Comparison of ENCODE assay signal across 11 mouse cellular contexts in genomic region chr4:141681767-141682166, GRCm38 (mm10). TPM values are rescaled to one million over a fixed set of nuclear protein-coding genes. Genes with fewer than 3 reads are reported as not detected.
A peak's percentile ranks its signal among the peaks of the same experiment; 100 is the strongest.
DNase-seq lines count a peak whose midpoint lies in the region; ATAC-seq lines count a peak whose summit lies in the region.
"Had no signal": no experiment of that assay in that cellular context is flagged by ENCODE, and none has a peak within 500 bp of the region (broad histone marks: within the 10 kb centered on the region; RNA-seq: fewer than 3 reads in every experiment).

No protein-coding gene starts in this region.

- H3K9me3 ChIP-seq in kidney, embryonic 14.5 days (ENCODE audit: control insufficient read depth, low read length): no peaks in the 10 kb centered on the region
- no peaks in the 10 kb centered on the region for H3K9me3 ChIP-seq in midbrain, embryonic 15.5 days
- H3K9me3 ChIP-seq: intestine, embryonic 15.5 days had no signal

- H3K36me3 ChIP-seq in kidney, embryonic 14.5 days (ENCODE audit: control insufficient read depth, insufficient read depth, low read length): peaks cover 40% of the 10 kb centered on the region
- H3K36me3 ChIP-seq in midbrain, embryonic 15.5 days (replicated peaks): peaks cover 14% of the 10 kb centered on the region

- peak; percentile 19; the same call in 1 of the 2 replicates for ATAC-seq in kidney, embryonic 14.5 days (ENCODE audit: low FRiP score, low TSS enrichment)
- no peak for ATAC-seq in midbrain, embryonic 15.5 days (replicated peaks)
- ATAC-seq: intestine, embryonic 15.5 days had no signal

- 48% methylated on average over 7 of the region's 7 CpGs for WGBS in kidney, embryonic 14.5 days
- WGBS in midbrain, embryonic 15.5 days: 62% methylated on average over 7 of the region's 7 CpGs

- H3K27ac ChIP-seq in kidney, embryonic 14.5 days (ENCODE audit: low read depth, low read length): no peak overlapping the region; the same call in 1 of the 2 replicates
- no peak overlapping the region for H3K27ac ChIP-seq in midbrain, embryonic 15.5 days
- H3K27ac ChIP-seq: intestine, embryonic 15.5 days had no signal

- no peak for DNase-seq in kidney, adult 11 months
- DNase-seq in R1 (ENCODE audit: low read depth, low spot score): peak; percentile 68
- DNase-seq in heart, adult 18-20 months: peak; percentile 49 to 64
- DNase-seq in lung, postnatal 25 days (ENCODE audit: low spot score): peak; percentile 53
- DNase-seq in layer of hippocampus, adult 8-10 months (ENCODE audit: low spot score in 2 of 2): no peak
- DNase-seq in layer of hippocampus, adult 9-10 months (ENCODE audit: low spot score): no peak
- DNase-seq: right cerebral cortex, postnatal 25 days had no signal

- peaks cover 6% of the 10 kb centered on the region for H3K4me1 ChIP-seq in kidney, embryonic 14.5 days (ENCODE audit: control insufficient read depth, insufficient read depth, low read length)
- no peaks in the 10 kb centered on the region for H3K4me1 ChIP-seq in midbrain, embryonic 15.5 days

- H3K4me3 ChIP-seq in kidney, embryonic 14.5 days (ENCODE audit: low read length): no peak overlapping the region
- H3K4me3 ChIP-seq in midbrain, embryonic 15.5 days: no peak overlapping the region
- H3K4me3 ChIP-seq: intestine, embryonic 15.5 days had no signal

- H3K4me2 ChIP-seq in kidney, embryonic 14.5 days (replicated peaks; ENCODE audit: low read depth, low read length): no peak overlapping the region
- no peak overlapping the region for H3K4me2 ChIP-seq in midbrain, embryonic 15.5 days
- H3K4me2 ChIP-seq: intestine, embryonic 15.5 days had no signal

- H3K9ac ChIP-seq in kidney, embryonic 14.5 days (ENCODE audit: low read depth, low read length): no peak overlapping the region; the same call in 1 of the 2 replicates
- H3K9ac ChIP-seq in midbrain, embryonic 15.5 days: no peak overlapping the region
- H3K9ac ChIP-seq: intestine, embryonic 15.5 days had no signal

- H3K27me3 ChIP-seq in kidney, embryonic 14.5 days (ENCODE audit: control insufficient read depth, insufficient read depth, low read length): no peaks in the 10 kb centered on the region
- no peaks in the 10 kb centered on the region for H3K27me3 ChIP-seq in midbrain, embryonic 15.5 days (replicated peaks)
- H3K27me3 ChIP-seq: intestine, embryonic 15.5 days had no signal

RNA-seq across cellular contexts. Expression of gene Rsc1a1, which starts 3.6 kb away (rescaled TPM):
- not detected in 2 replicates for polyA plus RNA-seq in kidney, embryonic 14.5 days (2014; fragmentation: Nextera tagmentation; extraction: Ambion mirVana)
- total RNA-seq in heart, adult 18-20 months (2021): under 1 TPM in 1 of 2 experiments, not detected in 1; 0.92 TPM
- polyA plus RNA-seq in midbrain, embryonic 15.5 days (2015; fragmentation: Nextera tagmentation; extraction: Ambion mirVana): 0.49 and 0.53 TPM in 2 replicates
- total RNA-seq in layer of hippocampus, adult 8-10 months (2022): under 1 TPM in 2 of 4 experiments, not detected in 2; 0.43 to 0.47 TPM
- polyA plus RNA-seq: intestine, embryonic 15.5 days; midbrain, postnatal 0 days had no signal

RNA-seq across cellular contexts. Expression of gene Plekhm2, which starts 17.1 kb away (rescaled TPM):
- 3.5 and 6.8 TPM in 2 replicates for polyA plus RNA-seq in kidney, embryonic 14.5 days (2014; fragmentation: Nextera tagmentation; extraction: Ambion mirVana)
- 100 to 1,000 TPM; 100 to 102 TPM for total RNA-seq in heart, adult 18-20 months (2021)
- polyA plus RNA-seq in midbrain, embryonic 15.5 days (2015; fragmentation: Nextera tagmentation; extraction: Ambion mirVana): 9.7 and 10.7 TPM in 2 replicates
- total RNA-seq in layer of hippocampus, adult 8-10 months (2022): 10 to 100 TPM; 89.6 to 98.5 (median 95.2) TPM

RNA-seq across cellular contexts. Expression of gene Ddi2, which starts 41.5 kb away (rescaled TPM):
- polyA plus RNA-seq in kidney, embryonic 14.5 days (2014; fragmentation: Nextera tagmentation; extraction: Ambion mirVana): 11.0 and 20.6 TPM in 2 replicates
- 10 to 100 TPM; 31.6 to 33.2 TPM for total RNA-seq in heart, adult 18-20 months (2021)
- polyA plus RNA-seq in midbrain, embryonic 15.5 days (2015; fragmentation: Nextera tagmentation; extraction: Ambion mirVana): 13.3 and 14.0 TPM in 2 replicates
- 10 to 100 TPM; 43.0 to 50.3 (median 46.2) TPM for total RNA-seq in layer of hippocampus, adult 8-10 months (2022)

RNA-seq across cellular contexts. Expression of gene Slc25a34, which starts 58.1 kb away (rescaled TPM):
- 0.07 TPM in 1 of 2 replicates, not detected in the other for polyA plus RNA-seq in kidney, embryonic 14.5 days (2014; fragmentation: Nextera tagmentation; extraction: Ambion mirVana)
- 100 to 1,000 TPM; 109 to 132 TPM for total RNA-seq in heart, adult 18-20 months (2021)
- 0.26 and 0.61 TPM in 2 replicates for polyA plus RNA-seq in midbrain, embryonic 15.5 days (2015; fragmentation: Nextera tagmentation; extraction: Ambion mirVana)
- 1 to 10 TPM; 2.9 to 4.5 (median 3.8) TPM for total RNA-seq in layer of hippocampus, adult 8-10 months (2022)

Comparison
In these comparisons a context has a peak if more than half of its experiments do, and no peak if none do; other contexts are left out.
1. DNase-seq: peak in R1 (single experiment), heart, adult 18-20 months (2 of 2) and lung, postnatal 25 days (single experiment); none in kidney, adult 11 months (single experiment), layer of hippocampus, adult 8-10 months (0 of 2) and layer of hippocampus, adult 9-10 months (single experiment).